ENCODE assay signal across 8 mouse cellular contexts in the genomic region with DNA sequence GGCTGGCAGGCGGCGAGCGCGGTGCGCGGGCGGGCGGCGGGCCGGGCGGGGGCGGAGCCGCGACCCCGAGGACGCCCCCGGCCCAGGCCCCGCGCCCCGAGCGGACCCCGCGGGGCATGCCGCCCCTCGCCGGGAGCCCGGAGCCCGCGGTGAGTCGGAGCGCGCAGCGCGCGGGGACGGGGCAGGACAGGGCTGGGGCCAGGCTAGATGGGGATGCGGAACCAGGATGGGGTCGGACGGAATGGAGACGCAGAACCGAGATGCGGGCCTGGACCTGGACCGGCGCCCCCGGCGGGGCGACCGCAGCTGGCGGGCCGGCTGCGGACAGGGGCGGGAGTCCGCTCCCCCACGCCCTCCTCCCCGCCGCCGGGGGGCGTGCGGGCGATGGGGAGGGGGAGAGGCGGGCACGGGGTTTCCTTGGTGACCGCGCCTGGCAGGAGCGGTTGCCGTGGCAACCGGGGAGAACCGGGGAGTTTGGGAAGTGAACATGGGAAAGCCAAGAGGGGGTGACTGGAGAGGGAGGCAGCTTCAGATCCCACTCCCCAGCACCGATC. TPM values are rescaled to one million over a fixed set of nuclear protein-coding genes. Genes with fewer than 3 reads are reported as not detected.
DNase-seq lines count a peak whose midpoint lies in the region; ATAC-seq and TF ChIP-seq lines count a peak whose summit lies in the region.

A gene (plus strand): TSS at position 51 of the 554 bp plus-strand sequence.

- H3K4me2 ChIP-seq in midbrain, postnatal 0 days (ENCODE audit: low read depth, low read length, poor library complexity, severe bottlenecking), result peak within 1 kb of the TSS; percentile 91

- peak within 1 kb of the TSS; percentile 62 for H3K4me3 ChIP-seq in heart, embryonic 10.5 days
- H3K4me3 ChIP-seq in midbrain, postnatal 0 days (ENCODE audit: low read depth, low read length), result peak within 1 kb of the TSS; percentile 82
- H3K4me3 ChIP-seq in kidney, adult 2 months (ENCODE audit: insufficient read depth, low read depth, low read length), result no peak within 1 kb of the TSS

- WGBS in heart, embryonic 10.5 days, result 2% methylated on average over 66 of the region's 69 CpGs
- WGBS in midbrain, postnatal 0 days, result under 1% methylated on average over 27 of the region's 69 CpGs
- 3% methylated on average over 65 of the region's 69 CpGs for WGBS in kidney, adult 2 months

- no peaks in the 10 kb centered on the region for H3K9me3 ChIP-seq in heart, embryonic 10.5 days
- H3K9me3 ChIP-seq in midbrain, postnatal 0 days (ENCODE audit: low read length), result no peaks in the 10 kb centered on the region

- peaks cover 81% of the 10 kb centered on the region for H3K27me3 ChIP-seq in heart, embryonic 10.5 days (ENCODE audit: insufficient read depth, poor library complexity, severe bottlenecking)
- H3K27me3 ChIP-seq in midbrain, postnatal 0 days (ENCODE audit: insufficient read depth, low read length), result no peaks in the 10 kb centered on the region
- peaks cover 2% of the 10 kb centered on the region; the same call in 1 of the 2 replicates for H3K27me3 ChIP-seq in kidney, adult 2 months (replicated peaks; ENCODE audit: control insufficient read depth, insufficient read depth, low read length)

- peak; percentile 19 for TF ChIP-seq CTCF in midbrain, postnatal 0 days (IDR thresholded peaks at IDR 0.05)
- no peak for TF ChIP-seq CTCF in kidney, adult 2 months (conservative IDR thresholded peaks at IDR 0.05; ENCODE audit: insufficient read depth, insufficient read length, low read depth, low read length)

- no peak for DNase-seq in cerebellum, adult 9-10 months
- peak; percentile 43 to 55 for DNase-seq in cerebellum, postnatal 36 days
- no peak for DNase-seq in heart, embryonic 10.5 days (ENCODE audit: low spot score)
- DNase-seq in layer of hippocampus, postnatal 10 days (ENCODE audit: low spot score in 2 of 2), result peak; percentile 84 to 88
- DNase-seq in midbrain, postnatal 0 days (ENCODE audit: low spot score), result peak; percentile 92
- no peak for DNase-seq in urinary bladder, postnatal 36 days (ENCODE audit: low spot score in 2 of 2)
- no peak for DNase-seq in kidney, adult 2 months

- H3K9ac ChIP-seq in midbrain, postnatal 0 days (replicated peaks; ENCODE audit: low read length, poor library complexity, severe bottlenecking), result peak within 1 kb of the TSS; percentile 96

- peak within 1 kb of the TSS; percentile 59; the same call in 1 of the 2 replicates for H3K27ac ChIP-seq in heart, embryonic 10.5 days
- peak within 1 kb of the TSS; percentile 100 for H3K27ac ChIP-seq in midbrain, postnatal 0 days (ENCODE audit: low read depth, low read length)
- no peak within 1 kb of the TSS for H3K27ac ChIP-seq in kidney, adult 2 months (ENCODE audit: insufficient read depth, low read depth, low read length)

- no peak for TF ChIP-seq POLR2A in kidney, adult 2 months (IDR thresholded peaks at IDR 0.05; ENCODE audit: low read depth, low read length)

- peak; percentile 27; the same call in 1 of the 2 replicates for ATAC-seq in cerebellum, adult (ENCODE audit: insufficient number of reproducible peaks, low FRiP score, low TSS enrichment)
- ATAC-seq in midbrain, postnatal 0 days (ENCODE audit: low FRiP score), result peak; percentile 67

- no peaks in the 10 kb centered on the region for H3K36me3 ChIP-seq in heart, embryonic 10.5 days
- H3K36me3 ChIP-seq in midbrain, postnatal 0 days (ENCODE audit: insufficient read depth, low read length), result no peaks in the 10 kb centered on the region; the same call in 1 of the 2 replicates
- no peaks in the 10 kb centered on the region for H3K36me3 ChIP-seq in kidney, adult 2 months (ENCODE audit: control insufficient read depth, insufficient read depth, low read length)

- peaks cover 24% of the 10 kb centered on the region for H3K4me1 ChIP-seq in heart, embryonic 10.5 days
- H3K4me1 ChIP-seq in midbrain, postnatal 0 days (ENCODE audit: insufficient read depth, low read length), result peaks cover 36% of the 10 kb centered on the region
- no peaks in the 10 kb centered on the region for H3K4me1 ChIP-seq in kidney, adult 2 months (ENCODE audit: control insufficient read depth, insufficient read depth, low read length)

RNA-seq across cellular contexts. Expression of the gene that starts here (rescaled TPM):
- polyA plus RNA-seq in heart, embryonic 10.5 days (2016; fragmentation: Nextera tagmentation; extraction: Ambion mirVana), result 1.2 and 1.7 TPM in 2 replicates
- 100 to 1,000 TPM; 338 to 365 TPM for total RNA-seq in layer of hippocampus, postnatal 10 days (2021)
- total RNA-seq in midbrain, postnatal 0 days (2014; rRNA removed), result 589 and 657 TPM in 2 replicates
- 24.2 and 26.9 TPM in 2 replicates for polyA plus RNA-seq in midbrain, postnatal 0 days (2015; fragmentation: Nextera tagmentation; extraction: Ambion mirVana)
- 0.30 and 0.52 TPM in 2 replicates for polyA plus RNA-seq in kidney, adult 2 months (2012; rRNA removed)

Comparison
In these comparisons a context has a peak if more than half of its experiments do, and no peak if none do; other contexts are left out.
1. DNase-seq: peak in cerebellum, postnatal 36 days (2 of 2), layer of hippocampus, postnatal 10 days (2 of 2) and midbrain, postnatal 0 days (single experiment); none in cerebellum, adult 9-10 months (single experiment), heart, embryonic 10.5 days (single experiment), urinary bladder, postnatal 36 days (0 of 2) and kidney, adult 2 months (single experiment).